Mouse (Mus musculus): ENCODE measurements around the gene Olfr609.
"Not testable (repeated sequence)": the region's sequence is repeated elsewhere in the genome, so short reads cannot be mapped to it uniquely, and the experiment has no call there.

Olfr609 gene

GRCm38 (mm10) chr7:103497962-103498361 is at the start of gene Olfr609:
Gene Olfr609 (minus strand): TSS chr7:103498062.
- no peak for DNase-seq (ENCODE audit: low spot score)

- not testable (repeated sequence) for DNase-seq (ENCODE audit: low spot score)
These were observed 44.8 kb upstream of the Olfr609 start, which contains the start of gene Olfr612 for GRCm38 (mm10) chr7:103542617-103543016. Gene Olfr612 (minus strand): TSS chr7:103542717.

- not testable (repeated sequence) for DNase-seq (ENCODE audit: low spot score)
These were observed 22.9 kb upstream of the Olfr609 start, which contains the start of gene Olfr611 for GRCm38 (mm10) chr7:103520746-103521145. Gene Olfr611 (minus strand): TSS chr7:103520846.

DNA sequence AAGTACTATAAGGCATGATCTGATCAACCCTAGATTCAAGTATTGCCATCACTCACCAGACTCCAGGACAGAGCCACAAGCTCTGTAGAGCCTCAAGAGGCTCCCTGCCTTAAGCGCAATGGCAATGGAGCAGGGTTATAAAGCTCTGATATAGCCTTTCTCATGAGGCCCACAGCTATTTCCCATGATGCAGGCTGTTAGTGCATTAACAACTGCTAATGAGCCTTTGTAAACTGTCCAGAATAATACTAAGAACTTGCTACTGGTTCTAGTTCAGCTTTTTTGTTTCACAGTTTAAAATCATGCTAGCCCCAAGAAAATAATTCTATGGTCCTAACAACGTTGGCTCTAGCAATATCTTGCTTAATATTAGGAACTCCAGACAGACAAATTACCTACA is 14.2 kb upstream of the Olfr609 start, which contains the start of gene Olfr610:
Gene Olfr610 (minus strand): TSS at position 101 of the 400 bp plus-strand sequence.
- DNase-seq (ENCODE audit: low spot score), result no peak

DNA sequence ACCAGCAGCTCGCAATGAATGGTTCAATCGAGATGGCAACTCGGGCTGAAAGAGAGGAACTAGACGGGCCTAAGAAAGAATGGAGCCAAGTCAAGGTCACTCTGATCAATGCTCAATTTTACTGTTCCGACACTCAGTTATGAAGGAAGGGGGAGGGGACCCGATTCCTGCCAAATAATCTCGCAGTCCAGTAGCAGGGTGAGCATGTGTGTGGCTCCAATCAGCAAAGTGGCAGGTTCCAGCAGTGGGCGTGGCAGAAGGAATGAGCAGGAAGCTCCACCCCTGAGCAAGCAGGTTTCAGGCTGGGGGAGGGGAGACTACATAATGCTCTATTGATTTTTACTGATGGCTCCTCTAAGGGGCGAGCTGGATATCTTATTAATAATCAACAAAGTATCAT is 20.8 kb downstream of the Olfr609 start:
- DNase-seq (ENCODE audit: low spot score), result not testable (repeated sequence)

- no peak for DNase-seq (ENCODE audit: low spot score)
These were observed 28.3 kb downstream of the Olfr609 start, which contains the start of gene Olfr608 for GRCm38 (mm10) chr7:103469577-103469976. Gene Olfr608 (plus strand): TSS chr7:103469877.

DNA sequence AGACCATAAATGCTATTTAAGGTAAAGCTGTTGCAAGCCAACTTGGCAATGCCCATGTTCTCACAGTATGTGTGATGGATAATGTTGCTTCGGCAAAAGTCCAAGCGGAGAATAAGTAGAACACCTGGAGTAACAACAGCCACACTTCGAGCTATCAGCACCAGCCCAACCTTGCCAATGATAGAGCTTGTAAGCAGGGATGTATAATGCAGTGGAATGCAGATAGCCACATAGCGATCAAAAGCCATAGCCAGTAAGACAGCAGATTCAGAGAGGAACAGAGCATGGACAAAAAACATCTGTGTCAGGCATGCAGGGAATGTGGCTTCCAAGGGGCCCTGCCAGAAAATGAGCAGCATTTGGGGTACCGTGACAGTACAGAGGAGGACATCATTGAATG is 37.3 kb downstream of the Olfr609 start:
- DNase-seq (ENCODE audit: low spot score), result no peak

- DNase-seq (ENCODE audit: low spot score), result no peak
These were observed 49.1 kb downstream of the Olfr609 start, which contains the start of gene Olfr606 for GRCm38 (mm10) chr7:103448746-103449145. Gene Olfr606 (plus strand): TSS chr7:103449046.

DNA sequence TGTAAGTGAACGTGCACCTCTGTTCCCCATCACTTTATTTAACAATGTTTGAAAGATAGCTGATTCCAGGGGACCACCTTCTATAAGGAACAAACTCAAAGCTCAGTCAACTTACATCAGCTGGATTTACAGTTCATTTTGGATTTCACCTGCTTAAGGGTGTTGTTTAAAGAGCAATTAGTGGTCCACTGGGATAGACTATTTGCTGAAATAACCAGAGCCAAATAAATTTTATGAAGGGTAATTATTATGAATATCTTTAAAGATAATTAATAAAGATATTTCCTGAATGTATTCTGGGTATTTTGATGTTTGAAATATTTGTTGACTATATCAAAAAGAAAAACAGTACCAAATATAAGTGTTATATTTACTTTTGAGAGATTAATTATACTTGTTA is 52.5 kb downstream of the Olfr609 start, which contains the start of gene Olfr605:
Gene Olfr605 (minus strand): TSS at position 101 of the 400 bp plus-strand sequence.
- DNase-seq (ENCODE audit: low spot score), result no peak

All from left cerebral cortex, adult 11 months (tissue).